Mouse (Mus musculus) lung, postnatal 0 days (tissue): ENCODE measurements around the gene E2f3.

Experiments
- CTCF ChIP-seq: IDR thresholded peaks from 2 replicates; pipeline ENCODE4 v1.5.1; 2016; ENCODE audit warnings: antibody characterized with exemption, mild to moderate bottlenecking
- EP300 ChIP-seq: IDR thresholded peaks from 2 replicates; pipeline ENCODE4 v1.6.1; 2016; ENCODE audit warnings: antibody characterized with exemption, mild to moderate bottlenecking, control low read depth

GRCm38 (mm10) chr13:29903341-29903740 lies 82.5 kb downstream of the E2f3 start:
- no peak for TF ChIP-seq CTCF
- no peak for TF ChIP-seq EP300
